8 mouse cellular contexts compared by ENCODE assay signal in the genomic region with DNA sequence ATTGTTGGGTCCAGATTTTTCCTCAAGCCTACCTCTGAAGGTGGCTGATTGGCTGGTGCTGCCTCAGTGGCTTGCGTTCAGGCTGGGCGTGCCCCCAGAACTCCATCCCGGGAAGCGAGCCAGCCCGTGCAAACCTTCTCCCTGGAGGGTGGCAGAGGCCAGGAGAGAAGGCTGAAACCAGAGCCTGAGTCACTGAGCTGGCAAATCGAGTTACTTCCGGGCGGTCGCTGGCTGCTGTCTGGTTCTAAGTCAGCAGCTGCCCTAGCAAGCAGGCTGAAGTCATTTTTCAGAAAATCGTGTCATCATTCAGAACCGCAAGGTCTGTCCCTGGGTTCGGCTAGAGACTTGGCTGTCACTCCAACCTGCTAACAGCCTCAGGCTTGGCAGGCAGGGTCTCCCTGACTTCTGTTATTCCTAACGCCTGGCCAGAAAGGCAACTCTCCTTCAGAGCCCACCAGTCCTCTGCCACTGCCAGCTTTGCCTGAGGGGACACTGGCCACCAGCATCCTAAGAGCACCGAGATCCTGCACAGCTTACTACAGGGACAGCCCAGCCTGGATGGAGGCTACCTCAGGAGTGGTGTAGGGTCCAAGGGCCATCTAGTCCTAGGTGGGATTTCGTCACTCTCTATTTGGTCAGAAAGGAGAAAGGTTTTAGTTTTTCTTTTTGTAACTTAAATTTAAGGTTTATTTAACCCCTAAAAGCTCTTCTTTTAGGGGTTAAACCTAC. TPM values are rescaled to one million over a fixed set of nuclear protein-coding genes. Genes with fewer than 3 reads are reported as not detected.
DNase-seq lines count a peak whose midpoint lies in the region; ATAC-seq lines count a peak whose summit lies in the region.

No protein-coding gene starts in this region.

- peak; percentile 60 for ATAC-seq in hindbrain, embryonic 15.5 days (ENCODE audit: low FRiP score, low read depth)

- H3K27me3 ChIP-seq in hindbrain, embryonic 15.5 days, result no peaks in the 10 kb centered on the region

- no peak overlapping the region for H3K4me3 ChIP-seq in hindbrain, embryonic 15.5 days

- H3K36me3 ChIP-seq in hindbrain, embryonic 15.5 days, result no peaks in the 10 kb centered on the region

- intact Hi-C loops in left cerebral cortex, postnatal 36 days (cut with DNase I), result no loop called here

- H3K9me3 ChIP-seq in hindbrain, embryonic 15.5 days, result no peaks in the 10 kb centered on the region

- H3K4me1 ChIP-seq in hindbrain, embryonic 15.5 days (replicated peaks), result peaks cover 14% of the 10 kb centered on the region

- peak; percentile 64 for DNase-seq in cerebellum, adult 11-12 months
- DNase-seq in cerebellum, adult 8-10 months, result no peak
- DNase-seq in adrenal gland, adult 18-20 months (ENCODE audit: low spot score in 2 of 2), result peak; percentile 73 to 74
- DNase-seq in fibroblast of lung, adult 2 months (ENCODE audit: low read depth), result peak; percentile 88
- peak; percentile 47 for DNase-seq in lung, postnatal 36 days
- no peak for DNase-seq in natural killer cell, adult 2 months (ENCODE audit: low spot score in 2 of 2)
- DNase-seq in left cerebral cortex, postnatal 36 days (ENCODE audit: low spot score in 2 of 2), result no peak

- 32% methylated on average over 15 of the region's 15 CpGs for WGBS in hindbrain, embryonic 15.5 days

- H3K27ac ChIP-seq in hindbrain, embryonic 15.5 days (replicated peaks), result no peak overlapping the region

- H3K9ac ChIP-seq in hindbrain, embryonic 15.5 days, result no peak overlapping the region

- no peak overlapping the region for H3K4me2 ChIP-seq in hindbrain, embryonic 15.5 days

RNA-seq across cellular contexts. Expression of gene Tmem51, which starts 11.6 kb away (rescaled TPM):
- 1 to 10 TPM; 3.5 to 4.4 TPM for total RNA-seq in adrenal gland, adult 18-20 months (2021)
- 8.0 and 8.3 TPM in 2 replicates for polyA plus RNA-seq in hindbrain, embryonic 15.5 days (2015; fragmentation: Nextera tagmentation; extraction: Ambion mirVana)
- total RNA-seq in left cerebral cortex, postnatal 36 days (2021), result 1 to 10 TPM; 4.8 to 5.4 TPM

Comparison
In these comparisons a context has a peak if more than half of its experiments do, and no peak if none do; other contexts are left out.
1. DNase-seq: peak in cerebellum, adult 11-12 months (single experiment), adrenal gland, adult 18-20 months (2 of 2), fibroblast of lung, adult 2 months (single experiment) and lung, postnatal 36 days (single experiment); none in cerebellum, adult 8-10 months (single experiment), natural killer cell, adult 2 months (0 of 2) and left cerebral cortex, postnatal 36 days (0 of 2).